Mouse (Mus musculus) forebrain, postnatal 0 days (tissue): ENCODE results near the gene Cd3eap. TPM values are rescaled to one million over a fixed set of nuclear protein-coding genes. Genes with fewer than 3 reads are reported as not detected.

Experiments used
- ATAC-seq: fragments of 200-750 bp; cut with Nextera tagmentation; 2 replicates; pipeline ENCODE4 v1.8.0; 2017; ENCODE audit warnings: mild to moderate bottlenecking, moderate library complexity
- DNase-seq: peaks from one replicate; pipeline ENCODE4 v3.0.0-alpha.2; 2015
- H3K27ac ChIP-seq: fragments of 300-500 bp; sonication (generic); 2 replicates; pipeline ENCODE4 v1.5.1; 2014; ENCODE audit warnings: low read depth, mild to moderate bottlenecking, antibody characterized with exemption, low read length, moderate library complexity, mixed read lengths
- H3K27me3 ChIP-seq: fragments of 300-500 bp; sonication (generic); 2 replicates; pipeline ENCODE4 v1.6.1; 2014; ENCODE audit warnings: mild to moderate bottlenecking, low read length, mixed read lengths; ENCODE audit not compliant: insufficient read depth
- H3K36me3 ChIP-seq: fragments of 300-500 bp; sonication (generic); 2 replicates; pipeline ENCODE4 v1.6.1; 2014; ENCODE audit warnings: mild to moderate bottlenecking, moderate library complexity; ENCODE audit not compliant: insufficient read depth
- H3K4me1 ChIP-seq: fragments of 300-500 bp; sonication (generic); 2 replicates; pipeline ENCODE4 v1.6.1; 2014; ENCODE audit warnings: antibody characterized with exemption; ENCODE audit not compliant: insufficient read depth
- H3K4me2 ChIP-seq: fragments of 300-500 bp; sonication (generic); 2 replicates; pipeline ENCODE4 v1.6.1; 2014; ENCODE audit warnings: low read depth, mild to moderate bottlenecking, moderate library complexity
- H3K4me3 ChIP-seq: fragments of 300-500 bp; sonication (generic); 2 replicates; pipeline ENCODE4 v1.5.1; 2014; ENCODE audit warnings: low read depth, low read length, mixed read lengths
- H3K9ac ChIP-seq: fragments of 300-500 bp; sonication (generic); 2 replicates; pipeline ENCODE4 v1.6.1; 2014; ENCODE audit warnings: mild to moderate bottlenecking
- H3K9me3 ChIP-seq: fragments of 300-500 bp; sonication (generic); 2 replicates; pipeline ENCODE4 v1.6.1; 2016; ENCODE audit warnings: low read length
- CTCF ChIP-seq: sonication (generic); IDR thresholded peaks from 2 replicates; pipeline ENCODE4 v1.5.1; 2016; ENCODE audit warnings: antibody characterized with exemption, control low read depth, low read depth
- WGBS: fragments of 180-500 bp; shearing (Covaris S2); extraction: QIAGEN DNeasy Blood & Tissue Kit; methylation state at CpG from one replicate; pipeline ENCODE4 v1.1.7; 2014; 5-methylcytosine and 5-hydroxymethylcytosine counted together
- polyA plus RNA-seq: library from polyadenylated mRNA; unstranded; fragments of >200 nt; fragmentation: Nextera tagmentation; extraction: Ambion mirVana; gene quantifications from 2 replicates; pipeline ENCODE4 v1.2.1, GENCODE M21; 2015
- total RNA-seq: library from RNA; depleted of rRNA; stranded (reverse); fragments of >200 nt; gene quantifications from 2 replicates; pipeline ENCODE4 v1.2.3, GENCODE M21; 2014

The Cd3eap gene
- total and polyA plus RNA-seq, 2 experiments from 2014 or later, result 12.1 to 21.6 TPM

DNA sequence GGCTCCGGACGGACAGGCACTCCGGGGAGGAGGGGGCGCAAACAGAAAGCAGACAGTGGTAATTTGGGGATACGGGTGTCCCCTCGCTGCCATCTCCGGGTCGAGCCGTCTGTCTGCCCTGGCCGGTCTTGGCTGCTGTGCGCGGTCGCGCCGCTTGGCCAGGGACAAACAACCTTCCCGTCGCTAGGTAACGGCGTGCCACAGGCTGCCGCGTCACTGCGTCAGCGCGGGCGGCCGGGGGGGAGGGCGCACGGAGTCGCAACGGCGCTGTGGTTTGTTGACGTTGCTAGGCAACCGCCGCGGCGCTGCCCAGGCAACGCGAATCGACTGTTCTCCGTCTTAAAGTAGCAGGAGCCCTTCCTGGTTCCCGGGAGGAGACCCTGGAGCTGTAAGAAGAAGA is 39.4 kb downstream of the Cd3eap start:
- Histone ChIP-seq H3K36me3 (no peaks in the 10 kb centered on the region), H3K9ac (peak overlapping the region; percentile 58), H3K27me3 (no peaks in the 10 kb centered on the region), H3K27ac (peak overlapping the region; percentile 62), H3K4me2 (peak overlapping the region; percentile 82), H3K4me3 (peak overlapping the region; percentile 65), H3K4me1 (peaks cover 7% of the 10 kb centered on the region; the same call in 1 of the 2 replicates), H3K9me3 (no peaks in the 10 kb centered on the region)
- peak; percentile 98 for DNase-seq
- peak; percentile 34; the same call in 1 of the 2 replicates for TF ChIP-seq CTCF
- ATAC-seq, result peak; percentile 99
- under 1% methylated on average over 41 of the region's 41 CpGs for WGBS

- peak overlapping the region; percentile 82 for H3K4me2 ChIP-seq
- 15% methylated on average over 9 of the region's 9 CpGs for WGBS
- no peak for TF ChIP-seq CTCF
- DNase-seq (no peak), ATAC-seq (peak; percentile 57)
- peak overlapping the region; percentile 65 for H3K4me3 ChIP-seq
- peak overlapping the region; percentile 62 for H3K27ac ChIP-seq
- H3K9ac ChIP-seq, result peak overlapping the region; percentile 58
- peaks cover 7% of the 10 kb centered on the region; the same call in 1 of the 2 replicates for H3K4me1 ChIP-seq
- no peaks in the 10 kb centered on the region for H3K36me3 ChIP-seq
- no peaks in the 10 kb centered on the region for H3K27me3 ChIP-seq
- H3K9me3 ChIP-seq, result no peaks in the 10 kb centered on the region
Observed at GRCm38 (mm10) chr7:19319458-19319857, 39.8 kb downstream of the Cd3eap start.

DNA sequence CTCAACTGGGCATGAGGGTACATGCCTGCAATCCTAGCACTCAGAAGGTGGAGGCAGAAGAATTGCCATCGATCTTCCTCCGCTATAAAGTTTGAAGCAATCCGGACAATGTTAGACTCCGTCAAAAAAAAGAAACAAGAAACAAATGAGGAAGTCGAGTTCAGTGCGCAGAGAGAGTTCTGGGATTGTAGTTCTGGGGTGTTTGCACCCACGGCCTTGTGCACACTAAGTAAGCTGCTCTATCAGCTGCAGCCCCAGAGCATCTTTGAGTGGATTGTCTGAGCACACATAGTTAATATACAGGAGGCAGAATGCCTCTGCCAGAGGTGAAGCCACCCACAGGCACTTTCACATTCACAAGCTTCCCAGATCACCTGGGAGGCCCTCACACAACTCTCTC is 40.6 kb downstream of the Cd3eap start:
- 82% methylated on average over 7 of the region's 7 CpGs for WGBS
- DNase-seq (no peak), ATAC-seq (no peak)
- Histone ChIP-seq H3K27ac (no peak overlapping the region), H3K9me3 (no peaks in the 10 kb centered on the region), H3K9ac (no peak overlapping the region), H3K27me3 (no peaks in the 10 kb centered on the region), H3K4me2 (no peak overlapping the region), H3K4me3 (no peak overlapping the region), H3K4me1 (peaks cover 7% of the 10 kb centered on the region; the same call in 1 of the 2 replicates), H3K36me3 (no peaks in the 10 kb centered on the region)
- no peak for TF ChIP-seq CTCF

- Histone ChIP-seq H3K4me2 (no peak overlapping the region), H3K4me3 (no peak overlapping the region), H3K4me1 (peaks cover 7% of the 10 kb centered on the region; the same call in 1 of the 2 replicates), H3K9ac (no peak overlapping the region), H3K9me3 (no peaks in the 10 kb centered on the region), H3K27ac (no peak overlapping the region), H3K27me3 (no peaks in the 10 kb centered on the region), H3K36me3 (no peaks in the 10 kb centered on the region)
- DNase-seq (no peak), ATAC-seq (no peak)
- WGBS, result 70% methylated on average over 2 of the region's 2 CpGs
- no peak for TF ChIP-seq CTCF
Observed at GRCm38 (mm10) chr7:19318201-19318600, 41.1 kb downstream of the Cd3eap start.

DNA sequence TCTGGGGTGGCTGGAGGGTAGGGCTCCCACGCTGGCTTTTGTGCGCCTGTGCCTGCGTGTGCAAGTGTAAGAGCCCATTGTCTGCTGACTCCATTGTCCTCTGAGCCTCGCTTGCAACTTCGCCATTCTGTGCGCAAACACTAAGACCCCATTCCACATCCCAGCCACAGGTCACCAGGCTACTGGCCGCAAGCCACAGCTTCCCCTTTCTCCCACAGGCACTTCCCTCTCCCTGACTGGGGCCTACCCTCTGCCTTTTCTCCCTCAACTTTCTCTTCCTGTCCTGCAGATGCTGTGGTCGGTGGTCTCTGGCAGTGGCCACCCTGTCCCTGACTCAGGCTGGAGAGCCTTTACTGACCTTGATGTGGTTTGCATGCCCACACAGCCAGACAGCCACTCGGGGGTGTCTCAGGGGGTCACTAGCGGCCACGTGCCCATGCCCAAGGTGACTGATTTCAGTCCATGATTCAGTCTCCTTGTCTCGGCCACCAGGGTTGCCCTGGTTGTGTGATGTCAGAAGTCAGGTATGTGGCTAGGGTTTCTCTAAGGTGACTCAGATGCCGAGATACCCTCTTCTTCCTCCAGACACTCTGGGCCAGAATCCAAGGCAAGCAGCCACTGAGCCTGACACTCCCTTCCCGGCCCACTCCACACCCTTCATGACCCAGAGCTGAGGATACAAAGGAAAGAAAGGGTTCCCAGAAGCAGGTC is 42.7 kb downstream of the Cd3eap start:
- Histone ChIP-seq H3K36me3 (no peaks in the 10 kb centered on the region), H3K9ac (no peak overlapping the region), H3K9me3 (no peaks in the 10 kb centered on the region), H3K4me3 (no peak overlapping the region), H3K27me3 (0 out of 2 replicates have a peak, but pooled peaks cover 2% of the 10 kb centered on the region), H3K4me2 (no peak overlapping the region), H3K4me1 (peaks cover 7% of the 10 kb centered on the region; the same call in 1 of the 2 replicates), H3K27ac (no peak overlapping the region)
- DNase-seq (no peak), ATAC-seq (no peak)
- TF ChIP-seq CTCF, result no peak
- WGBS, result 45% methylated on average over 14 of the region's 14 CpGs

GRCm38 (mm10) chr7:19314033-19314432 is 45.2 kb downstream of the Cd3eap start:
- no peak overlapping the region for H3K4me3 ChIP-seq
- no peak overlapping the region for H3K27ac ChIP-seq
- no peak for ATAC-seq
- H3K4me2 ChIP-seq, result no peak overlapping the region
- H3K36me3 ChIP-seq, result no peaks in the 10 kb centered on the region
- 47% methylated on average over 5 of the region's 5 CpGs for WGBS
- no peak for DNase-seq
- peaks cover 4% of the 10 kb centered on the region for H3K4me1 ChIP-seq
- no peak for TF ChIP-seq CTCF
- H3K27me3 ChIP-seq, result 0 out of 2 replicates have a peak, but pooled peaks cover 6% of the 10 kb centered on the region
- no peaks in the 10 kb centered on the region for H3K9me3 ChIP-seq
- no peak overlapping the region for H3K9ac ChIP-seq

GRCm38 (mm10) chr7:19311991-19312390 is 47.3 kb downstream of the Cd3eap start:
- DNase-seq (no peak), ATAC-seq (no peak)
- peaks cover 4% of the 10 kb centered on the region for H3K4me1 ChIP-seq
- WGBS, result 33% methylated on average over 4 of the region's 4 CpGs
- no peaks in the 10 kb centered on the region for H3K36me3 ChIP-seq
- no peak overlapping the region for H3K4me3 ChIP-seq
- H3K9me3 ChIP-seq, result no peaks in the 10 kb centered on the region
- H3K4me2 ChIP-seq, result no peak overlapping the region
- H3K27ac ChIP-seq, result no peak overlapping the region
- 0 out of 2 replicates have a peak, but pooled peaks cover 6% of the 10 kb centered on the region for H3K27me3 ChIP-seq
- H3K9ac ChIP-seq, result no peak overlapping the region
- TF ChIP-seq CTCF, result no peak
